27 mouse cellular contexts compared by ENCODE assay signal in genomic region chr12:9550328-9550727, GRCm38 (mm10). TPM values are rescaled to one million over a fixed set of nuclear protein-coding genes. Genes with fewer than 3 reads are reported as not detected.
"Had no signal": no experiment of that assay in that cellular context is flagged by ENCODE, and none has a peak within 500 bp of the region (broad histone marks: within the 10 kb centered on the region; RNA-seq: fewer than 3 reads in every experiment).

No protein-coding gene starts in this region.

- H3K9me3 ChIP-seq: heart, embryonic 13.5 days; heart, embryonic 15.5 days; hindbrain, embryonic 13.5 days; kidney, embryonic 15.5 days; liver, embryonic 13.5 days; liver, embryonic 15.5 days had no signal

- DNase-seq: forebrain, postnatal 0 days; gastrocnemius, postnatal 14 days; gastrocnemius, postnatal 36 days; heart, adult 18-20 months; heart, postnatal 14 days; heart, postnatal 36 days; kidney, adult 11 months; kidney, adult 2 months; kidney, adult 9 months; kidney, postnatal 10 days; kidney, postnatal 25 days; kidney, postnatal 4 days; left cerebral cortex, postnatal 4 days; liver; liver, embryonic 13.5 days; liver, postnatal 0 days had no signal

- H3K36me3 ChIP-seq: heart, embryonic 13.5 days; heart, embryonic 15.5 days; hindbrain, embryonic 13.5 days; kidney, embryonic 15.5 days; liver, embryonic 13.5 days; liver, embryonic 15.5 days had no signal

- H3K4me3 ChIP-seq: heart, embryonic 13.5 days; heart, embryonic 15.5 days; hindbrain, embryonic 13.5 days; kidney, embryonic 15.5 days; layer of hippocampus, adult 2 months; liver, embryonic 13.5 days; liver, embryonic 15.5 days had no signal

- H3K9ac ChIP-seq: forebrain, postnatal 0 days; heart, embryonic 13.5 days; heart, embryonic 15.5 days; hindbrain, embryonic 13.5 days; kidney, embryonic 15.5 days; liver, embryonic 13.5 days; liver, embryonic 15.5 days; liver, postnatal 0 days had no signal

- H3K4me2 ChIP-seq: heart, embryonic 11.5 days; heart, embryonic 13.5 days; heart, embryonic 15.5 days; hindbrain, embryonic 13.5 days; kidney, embryonic 15.5 days; liver, embryonic 11.5 days; liver, embryonic 13.5 days; liver, embryonic 15.5 days had no signal

- H3K27me3 ChIP-seq: heart, embryonic 13.5 days; heart, embryonic 15.5 days; hindbrain, embryonic 13.5 days; kidney, embryonic 15.5 days; liver, embryonic 13.5 days; liver, embryonic 15.5 days had no signal

- ATAC-seq: forebrain, postnatal 0 days; hindbrain, embryonic 16.5 days; intestine, embryonic 16.5 days; liver, postnatal 0 days had no signal

- H3K27ac ChIP-seq: heart, embryonic 13.5 days; heart, embryonic 15.5 days; hindbrain, embryonic 13.5 days; kidney, embryonic 15.5 days; layer of hippocampus, adult 2 months; liver, embryonic 13.5 days; liver, embryonic 15.5 days had no signal

- H3K4me1 ChIP-seq: heart, embryonic 13.5 days; heart, embryonic 15.5 days; hindbrain, embryonic 13.5 days; kidney, embryonic 15.5 days; liver, embryonic 13.5 days; liver, embryonic 15.5 days had no signal

RNA-seq across cellular contexts. Expression of gene Osr1, which starts 19.6 kb away (rescaled TPM):
- total RNA-seq: hematopoietic stem cell, adult 5-6 weeks had no signal
